Mouse (Mus musculus) hematopoietic multipotent progenitor cell, adult 10-12 weeks (in vitro differentiated cells): Measurements from ENCODE around the gene Paqr7. TPM values are rescaled to one million over a fixed set of nuclear protein-coding genes. Genes with fewer than 3 reads are reported as not detected.

Experiments
- polyA plus RNA-seq: library from polyadenylated mRNA; stranded (reverse); fragments of >175 nt; gene quantifications from 2 replicates; pipeline ENCODE4 v1.2.3, GENCODE M21; 2012; ENCODE audit warnings: low replicate concordance

The Paqr7 gene
- 11.4 and 19.1 TPM in 2 replicates for polyA plus RNA-seq

GRCm38 (mm10) chr4:134496595-134497210 is at the start of gene Paqr7:
Gene Paqr7 (plus strand): TSS chr4:134496697.

GRCm38 (mm10) chr4:134468215-134468575 is 28.3 kb upstream of the Paqr7 start, which contains the start of gene Stmn1:
Gene Stmn1 (plus strand): TSS chr4:134468320.

GRCm38 (mm10) chr4:134510845-134511411 is 14.4 kb downstream of the Paqr7 start, which contains the start of gene Aunip:
Gene Aunip (plus strand): TSS chr4:134510999.

GRCm38 (mm10) chr4:134534932-134535786 is 38.7 kb downstream of the Paqr7 start, which contains the start of gene Mtfr1l:
Gene Mtfr1l (minus strand): TSS chr4:134535387.

GRCm38 (mm10) chr4:134551494-134552316 is 55.2 kb downstream of the Paqr7 start, which contains the start of gene Selenon:
Gene Selenon (minus strand): TSS chr4:134552166.

Other genes starting within 250 kb of the Paqr7 start
- gene Gm30191, start 249.8 kb upstream of the Paqr7 start, polyA plus RNA-seq = not detected in 2 replicates
- gene Grrp1, start 242.6 kb upstream of the Paqr7 start, polyA plus RNA-seq = 0.26 and 1.3 TPM in 2 replicates
- gene Pdik1l, start 208.8 kb upstream of the Paqr7 start, polyA plus RNA-seq = 1.9 and 4.3 TPM in 2 replicates
- gene Trim63, start 181.6 kb upstream of the Paqr7 start, polyA plus RNA-seq = not detected in 2 replicates
- gene Slc30a2, start 153.5 kb upstream of the Paqr7 start, polyA plus RNA-seq = 0.21 TPM in 1 of 2 replicates, not detected in the other
- 0.76 and 0.95 TPM in 2 replicates for gene Extl1, start 112.8 kb upstream of the Paqr7 start, polyA plus RNA-seq
- gene Pafah2, start 100.4 kb upstream of the Paqr7 start, polyA plus RNA-seq = 0.71 and 1.8 TPM in 2 replicates
- gene Stmn1, start 28.4 kb upstream of the Paqr7 start, polyA plus RNA-seq = 8.3 and 57.9 TPM in 2 replicates
- gene Aunip, start 14.3 kb downstream of the Paqr7 start, polyA plus RNA-seq = 0.17 and 0.57 TPM in 2 replicates
- 39.0 and 39.8 TPM in 2 replicates for gene Mtfr1l, start 38.7 kb downstream of the Paqr7 start, polyA plus RNA-seq
- gene Selenon, start 55.5 kb downstream of the Paqr7 start, polyA plus RNA-seq = 8.7 and 20.9 TPM in 2 replicates
- gene Man1c1, start 207.6 kb downstream of the Paqr7 start, polyA plus RNA-seq = 14.8 and 65.0 TPM in 2 replicates